Mouse (Mus musculus): Measurements from ENCODE around the gene Sgms1.

- TF ChIP-seq POLR2A (IDR thresholded peaks at IDR 0.05; ENCODE audit: low read depth, low read length) (no peak), CTCF (conservative IDR thresholded peaks at IDR 0.05; ENCODE audit: insufficient read depth, insufficient read length, low read depth, low read length) (no peak)
Measured at GRCm38 (mm10) chr19:32242153-32242552, 147.4 kb downstream of the Sgms1 start.
